In the genomic region with DNA sequence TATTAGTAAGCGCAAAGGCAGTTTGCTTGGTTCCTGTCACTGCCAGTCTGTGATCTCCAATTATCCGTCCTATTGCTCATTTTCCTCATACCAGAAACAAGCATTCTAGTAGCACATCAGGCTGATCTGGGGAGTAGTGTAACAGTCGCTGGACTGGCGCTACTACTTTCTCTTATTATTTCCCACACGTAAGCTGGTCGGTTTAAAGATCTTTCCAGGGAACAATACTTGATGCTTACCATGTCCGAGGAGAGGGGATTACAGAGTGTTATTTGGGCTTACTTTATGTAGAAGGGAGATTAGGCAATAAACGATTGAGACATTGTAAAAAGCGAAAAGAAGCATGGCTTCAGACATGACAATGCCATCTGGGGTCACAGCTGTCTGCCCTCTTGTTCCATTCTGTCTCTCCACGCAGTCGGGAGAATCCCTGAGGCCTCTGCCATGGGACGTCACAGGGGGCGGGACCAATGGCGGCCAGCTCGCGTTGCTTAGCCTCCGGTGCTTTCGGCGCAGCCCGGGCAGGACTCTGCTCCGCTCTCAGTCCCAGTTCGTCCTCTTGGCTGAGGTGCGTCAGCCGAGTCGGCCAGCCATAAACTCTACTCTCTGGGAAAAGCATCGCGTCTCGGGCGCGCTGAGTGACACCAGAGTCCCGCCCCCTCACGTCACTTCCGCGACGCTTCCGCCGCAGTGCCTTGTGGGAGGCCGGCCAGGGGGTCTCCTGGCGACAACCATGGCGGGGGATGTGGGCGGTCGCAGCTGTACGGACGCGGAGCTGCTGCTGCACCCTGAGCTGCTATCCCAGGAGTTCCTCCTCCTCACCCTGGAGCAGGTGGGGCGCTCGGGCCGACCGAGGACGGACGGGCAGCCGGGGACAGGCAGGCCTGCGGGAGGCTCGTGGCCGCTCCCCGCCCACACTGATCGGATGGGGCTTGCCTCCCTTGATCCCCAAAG, we compare ENCODE assay signal across 8 mouse cellular contexts. TPM values are rescaled to one million over a fixed set of nuclear protein-coding genes. Genes with fewer than 3 reads are reported as not detected.
DNase-seq lines count a peak whose midpoint lies in the region; ATAC-seq lines count a peak whose summit lies in the region.

A gene (minus strand): TSS at position 607 of the 954 bp plus-strand sequence.
A gene (plus strand): TSS at position 680 of the 954 bp plus-strand sequence.

- intact Hi-C loops in left cerebral cortex, postnatal 10 days (cut with DNase I), result no loop called here

- ATAC-seq in megakaryocyte-erythroid progenitor cell, adult 5-6 weeks (replicated peaks; ENCODE audit: low FRiP score, low TSS enrichment, poor library complexity, severe bottlenecking), result peak; percentile 97

- peak; percentile 91 for DNase-seq in adipocyte (ENCODE audit: low spot score)
- DNase-seq in embryo, embryonic 10 days (ENCODE audit: low spot score), result peak; percentile 97
- DNase-seq in gastrocnemius, postnatal 10 days, result peak; percentile 94
- DNase-seq in induced T-regulatory cell, adult 2 months (ENCODE audit: low read depth), result peak; percentile 97
- DNase-seq in left cerebral cortex, postnatal 10 days (ENCODE audit: extremely low spot score in 1 of 2, low spot score in 2 of 2), result peak; percentile 90 to 97
- peak; percentile 94 for DNase-seq in right cerebral cortex, postnatal 25 days
- peak; percentile 87 to 93 for DNase-seq in urinary bladder, postnatal 4 days (ENCODE audit: low spot score in 2 of 2)

RNA-seq across cellular contexts. Expression of the first gene that starts in this region (rescaled TPM):
- total RNA-seq in gastrocnemius, postnatal 10 days (2021), result 10 to 100 TPM; 12.0 to 12.6 TPM
- 10 to 100 TPM; 41.2 to 42.6 TPM for total RNA-seq in left cerebral cortex, postnatal 10 days (2021)
- total RNA-seq in megakaryocyte-erythroid progenitor cell, adult 5-6 weeks (2014; fragmentation: Nextera tagmentation), result 23.1 and 30.6 TPM in 2 replicates
- 9.1 and 16.9 TPM in 2 replicates for total RNA-seq in megakaryocyte-erythroid progenitor cell, adult 5-6 weeks (2017)

RNA-seq across cellular contexts. Expression of the second gene that starts in this region (rescaled TPM):
- 10 to 100 TPM; 11.7 to 12.8 TPM for total RNA-seq in gastrocnemius, postnatal 10 days (2021)
- 10 to 100 TPM; 19.7 to 20.3 TPM for total RNA-seq in left cerebral cortex, postnatal 10 days (2021)
- total RNA-seq in megakaryocyte-erythroid progenitor cell, adult 5-6 weeks (2014; fragmentation: Nextera tagmentation), result 9.2 and 12.5 TPM in 2 replicates
- total RNA-seq in megakaryocyte-erythroid progenitor cell, adult 5-6 weeks (2017), result 20.3 and 27.2 TPM in 2 replicates

Comparison
In these comparisons a context has a peak if more than half of its experiments do, and no peak if none do; other contexts are left out.
1. Peak in every context shown above with its lines: DNase-seq and ATAC-seq.